Mouse (Mus musculus) heart, embryonic 13.5 days (tissue): ENCODE results near the gene Oprm1. TPM values are rescaled to one million over a fixed set of nuclear protein-coding genes. Genes with fewer than 3 reads are reported as not detected.

ENCODE experiments used
- ATAC-seq: fragments of 200-750 bp; cut with Nextera tagmentation; 2 replicates; pipeline ENCODE4 v1.8.0; 2017; ENCODE audit warnings: moderate TSS enrichment; ENCODE audit not compliant: insufficient number of reproducible peaks, low FRiP score, low TSS enrichment; ENCODE audit errors: extremely low read depth
- H3K27ac ChIP-seq: fragments of 300-500 bp; sonication (generic); replicated peaks from 2 replicates; pipeline ENCODE4 v1.5.1; 2015; ENCODE audit warnings: moderate library complexity, mild to moderate bottlenecking, inconsistent platforms
- H3K27me3 ChIP-seq: fragments of 300-500 bp; sonication (generic); replicated peaks from 2 replicates; pipeline ENCODE4 v1.6.1; 2015; ENCODE audit warnings: mild to moderate bottlenecking, inconsistent platforms
- H3K36me3 ChIP-seq: fragments of 300-500 bp; sonication (generic); 2 replicates; pipeline ENCODE4 v1.6.1; 2015; ENCODE audit warnings: mild to moderate bottlenecking, inconsistent platforms
- H3K4me1 ChIP-seq: fragments of 300-500 bp; sonication (generic); 2 replicates; pipeline ENCODE4 v1.6.1; 2015; ENCODE audit warnings: inconsistent platforms
- H3K4me2 ChIP-seq: fragments of 300-500 bp; sonication (generic); 2 replicates; pipeline ENCODE4 v1.6.1; 2015; ENCODE audit warnings: inconsistent platforms, mild to moderate bottlenecking, moderate library complexity
- H3K4me3 ChIP-seq: fragments of 300-500 bp; sonication (generic); 2 replicates; pipeline ENCODE4 v1.5.1; 2015; ENCODE audit warnings: moderate library complexity, mild to moderate bottlenecking, inconsistent platforms
- H3K9ac ChIP-seq: fragments of 300-500 bp; sonication (generic); 2 replicates; pipeline ENCODE4 v1.6.1; 2015; ENCODE audit warnings: inconsistent platforms, mild to moderate bottlenecking, moderate library complexity
- H3K9me3 ChIP-seq: fragments of 300-500 bp; sonication (generic); 2 replicates; pipeline ENCODE4 v1.6.1; 2016; ENCODE audit warnings: inconsistent platforms
- WGBS: fragments of 180-500 bp; shearing (Covaris S2); methylation state at CpG from one replicate; pipeline ENCODE4 v1.1.7; 2015; ENCODE audit warnings: mixed read lengths; 5-methylcytosine and 5-hydroxymethylcytosine counted together
- polyA plus RNA-seq: library from polyadenylated mRNA; unstranded; fragments of >200 nt; fragmentation: Nextera tagmentation; extraction: Ambion mirVana; gene quantifications from 2 replicates; pipeline ENCODE4 v1.2.1, GENCODE M21; 2015

Oprm1 gene
- polyA plus RNA-seq, 1 experiment from 2014 or later, result not detected

DNA sequence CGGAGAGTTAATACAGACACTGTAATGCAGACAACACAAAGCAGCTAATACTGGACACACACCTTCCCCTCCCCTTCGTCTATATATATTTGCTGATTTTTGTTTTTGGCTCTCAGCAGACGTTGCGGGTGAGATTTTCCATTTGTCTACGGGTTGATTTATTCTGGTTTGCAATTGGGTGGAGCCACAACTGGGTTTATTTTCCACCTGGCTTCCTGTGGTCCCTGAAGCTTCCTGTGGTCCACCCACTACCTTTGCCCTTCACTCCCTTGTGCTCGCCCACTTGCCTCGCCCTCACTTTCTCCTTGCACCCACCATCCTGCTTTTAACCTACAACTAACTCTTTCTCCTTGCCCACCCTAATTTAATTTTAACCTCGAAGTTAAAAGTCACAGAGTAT, 252.2 kb downstream of the Oprm1 start:
- no peaks in the 10 kb centered on the region for H3K9me3 ChIP-seq
- 80% methylated on average over 8 of the region's 8 CpGs for WGBS
- no peak overlapping the region for H3K4me2 ChIP-seq
- H3K4me3 ChIP-seq, result no peak overlapping the region
- no peaks in the 10 kb centered on the region for H3K36me3 ChIP-seq
- no peak for ATAC-seq
- H3K9ac ChIP-seq, result no peak overlapping the region
- H3K4me1 ChIP-seq, result no peaks in the 10 kb centered on the region
- H3K27ac ChIP-seq, result no peak overlapping the region
- H3K27me3 ChIP-seq, result no peaks in the 10 kb centered on the region

DNA sequence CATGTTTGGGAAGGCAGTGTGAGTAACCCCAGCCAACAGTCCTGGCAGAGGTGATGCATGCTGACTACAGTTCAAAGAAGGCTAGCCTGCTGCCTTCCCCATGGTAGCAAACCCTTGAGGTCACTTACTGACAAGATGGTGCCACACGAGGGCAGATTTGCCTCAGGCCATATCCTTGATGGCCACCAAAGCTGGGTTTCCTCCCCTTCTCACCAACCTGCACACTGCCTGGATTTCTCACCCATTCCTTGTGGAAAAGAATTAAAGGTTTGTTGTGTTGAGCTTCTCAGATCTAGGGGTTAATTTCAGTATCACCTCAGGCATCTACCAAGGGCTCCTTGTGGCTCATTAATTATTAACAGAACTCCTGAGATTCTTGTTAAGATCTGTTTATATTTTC, 256.9 kb downstream of the Oprm1 start:
- Histone ChIP-seq H3K9me3 (no peaks in the 10 kb centered on the region), H3K4me3 (no peak overlapping the region), H3K27ac (no peak overlapping the region), H3K36me3 (no peaks in the 10 kb centered on the region), H3K4me2 (no peak overlapping the region), H3K27me3 (no peaks in the 10 kb centered on the region), H3K9ac (no peak overlapping the region), H3K4me1 (no peaks in the 10 kb centered on the region)
- no peak for ATAC-seq
- WGBS, result 31% methylated on average over 1 of the region's 1 CpGs

DNA sequence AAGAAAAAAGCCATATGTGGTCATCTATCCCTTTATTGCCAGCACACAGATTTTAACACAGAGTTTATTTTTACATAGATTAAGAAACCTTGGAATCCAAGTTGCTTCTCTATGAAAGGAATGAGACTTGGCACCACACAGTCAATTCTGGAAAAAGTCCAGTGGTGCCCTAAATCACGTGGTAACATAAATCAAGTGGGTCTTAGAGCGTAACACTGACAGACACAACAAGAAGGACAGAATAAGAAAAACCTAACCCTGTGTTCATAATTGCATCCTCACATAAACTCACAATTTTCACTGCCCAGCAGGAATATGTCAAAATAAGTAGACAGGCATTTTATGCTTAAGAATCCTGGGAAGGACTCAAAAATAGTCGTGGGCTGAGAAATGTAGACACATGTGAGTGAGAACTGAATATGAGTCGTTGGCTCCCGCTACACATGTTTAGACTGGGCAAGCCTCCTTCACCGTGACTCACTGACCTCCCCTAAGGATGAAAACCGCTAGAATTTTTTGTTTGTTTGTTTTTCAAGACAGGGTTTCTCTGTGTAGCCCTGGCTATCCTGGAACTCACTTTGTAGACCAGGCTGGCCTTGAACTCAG, 261.6 kb downstream of the Oprm1 start:
- Histone ChIP-seq H3K36me3 (no peaks in the 10 kb centered on the region), H3K4me2 (no peak overlapping the region), H3K9ac (no peak overlapping the region), H3K4me1 (no peaks in the 10 kb centered on the region), H3K9me3 (no peaks in the 10 kb centered on the region), H3K27me3 (no peaks in the 10 kb centered on the region), H3K4me3 (no peak overlapping the region), H3K27ac (no peak overlapping the region)
- no peak for ATAC-seq
- 62% methylated on average over 7 of the region's 7 CpGs for WGBS

DNA sequence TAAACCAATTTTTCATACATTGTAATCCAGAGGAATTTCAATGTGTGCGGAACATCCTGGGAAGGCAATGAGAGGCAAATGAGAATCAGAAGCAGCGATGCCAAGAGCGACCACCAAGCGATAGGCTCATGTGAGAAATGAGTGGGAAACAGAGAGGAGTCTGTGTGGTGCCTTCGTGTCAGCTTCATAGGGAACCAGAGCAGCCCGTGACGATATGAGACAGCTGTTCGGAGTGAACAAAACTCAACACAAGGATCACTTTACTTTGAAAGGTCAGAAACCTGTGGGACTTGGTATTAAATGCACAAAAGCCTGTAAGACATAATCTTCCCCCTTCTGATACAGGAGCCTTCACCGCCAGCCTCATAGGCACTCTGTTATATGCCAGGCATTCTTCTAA, 262.2 kb downstream of the Oprm1 start:
- 75% methylated on average over 9 of the region's 9 CpGs for WGBS
- no peaks in the 10 kb centered on the region for H3K4me1 ChIP-seq
- H3K9me3 ChIP-seq, result no peaks in the 10 kb centered on the region
- no peaks in the 10 kb centered on the region for H3K27me3 ChIP-seq
- ATAC-seq, result no peak
- H3K27ac ChIP-seq, result no peak overlapping the region
- no peak overlapping the region for H3K4me2 ChIP-seq
- no peak overlapping the region for H3K9ac ChIP-seq
- no peaks in the 10 kb centered on the region for H3K36me3 ChIP-seq
- H3K4me3 ChIP-seq, result no peak overlapping the region

DNA sequence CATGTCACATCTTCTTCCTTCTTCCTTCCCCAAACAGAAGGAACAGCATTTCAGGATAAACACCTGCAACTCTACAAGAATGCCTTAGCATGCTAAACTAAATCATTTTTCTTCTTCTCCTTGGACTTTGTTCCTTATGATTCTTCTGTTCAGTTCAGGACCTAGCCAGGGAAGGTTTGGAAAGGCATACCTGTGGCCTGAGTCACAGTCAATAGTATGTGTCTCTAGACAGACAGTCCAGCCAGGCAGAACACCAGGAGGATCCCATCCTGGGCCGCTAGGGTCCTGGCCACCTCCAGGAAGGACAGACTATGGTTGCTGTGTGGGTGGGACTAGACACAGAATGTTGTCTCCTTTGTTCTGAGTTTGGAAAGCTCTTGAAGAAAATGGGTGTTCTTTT, 266.7 kb downstream of the Oprm1 start:
- Histone ChIP-seq H3K4me1 (no peaks in the 10 kb centered on the region), H3K9me3 (no peaks in the 10 kb centered on the region), H3K4me3 (no peak overlapping the region), H3K27me3 (no peaks in the 10 kb centered on the region), H3K36me3 (no peaks in the 10 kb centered on the region), H3K27ac (no peak overlapping the region), H3K9ac (no peak overlapping the region), H3K4me2 (no peak overlapping the region)
- ATAC-seq, result no peak
- 78% methylated on average over 1 of the region's 1 CpGs for WGBS

- Histone ChIP-seq H3K36me3 (no peaks in the 10 kb centered on the region), H3K4me2 (no peak overlapping the region), H3K9ac (no peak overlapping the region), H3K9me3 (no peaks in the 10 kb centered on the region), H3K4me3 (no peak overlapping the region), H3K27me3 (no peaks in the 10 kb centered on the region), H3K4me1 (0 out of 2 replicates have a peak, but pooled peaks cover 3% of the 10 kb centered on the region), H3K27ac (no peak overlapping the region)
- ATAC-seq, result no peak
- WGBS, result 76% methylated on average over 2 of the region's 2 CpGs
Observed at GRCm38 (mm10) chr10:7033459-7033858, 275.2 kb downstream of the Oprm1 start.

- 71% methylated on average over 12 of the region's 12 CpGs for WGBS
- H3K27me3 ChIP-seq, result no peaks in the 10 kb centered on the region
- H3K4me1 ChIP-seq, result 0 out of 2 replicates have a peak, but pooled peaks cover 3% of the 10 kb centered on the region
- H3K36me3 ChIP-seq, result no peaks in the 10 kb centered on the region
- H3K4me2 ChIP-seq, result no peak overlapping the region
- no peak overlapping the region for H3K4me3 ChIP-seq
- H3K9ac ChIP-seq, result no peak overlapping the region
- H3K9me3 ChIP-seq, result no peaks in the 10 kb centered on the region
- H3K27ac ChIP-seq, result no peak overlapping the region
- ATAC-seq, result no peak
Observed at GRCm38 (mm10) chr10:7035547-7035946, 277.2 kb downstream of the Oprm1 start.

DNA sequence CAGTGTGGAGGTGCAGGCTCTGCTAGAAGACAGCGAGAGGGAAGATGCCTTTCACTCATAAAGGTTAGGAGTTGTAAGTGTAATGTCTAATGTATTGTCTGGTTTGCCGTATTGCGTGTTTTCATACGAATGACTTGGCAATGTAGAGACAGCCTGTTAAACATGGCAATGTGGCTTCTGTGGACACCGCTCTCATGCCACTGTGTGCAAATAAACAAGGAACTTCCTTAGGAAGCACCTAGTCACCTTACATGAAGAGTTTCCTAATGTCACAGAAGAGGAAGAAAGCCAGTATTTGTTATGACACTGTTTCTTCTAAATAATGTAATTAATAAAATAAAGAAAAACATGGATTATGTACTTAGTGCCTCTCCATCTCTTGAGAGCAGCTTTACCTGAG, 278.9 kb downstream of the Oprm1 start:
- Histone ChIP-seq H3K4me3 (no peak overlapping the region), H3K9ac (no peak overlapping the region), H3K4me1 (0 out of 2 replicates have a peak, but pooled peaks cover 3% of the 10 kb centered on the region), H3K36me3 (no peaks in the 10 kb centered on the region), H3K4me2 (no peak overlapping the region), H3K27me3 (no peaks in the 10 kb centered on the region), H3K9me3 (no peaks in the 10 kb centered on the region), H3K27ac (no peak overlapping the region)
- no peak for ATAC-seq
- WGBS, result 86% methylated on average over 5 of the region's 5 CpGs

- Histone ChIP-seq H3K27me3 (no peaks in the 10 kb centered on the region), H3K4me2 (no peak overlapping the region), H3K27ac (no peak overlapping the region), H3K4me3 (no peak overlapping the region), H3K4me1 (no peaks in the 10 kb centered on the region), H3K9me3 (no peaks in the 10 kb centered on the region), H3K9ac (no peak overlapping the region), H3K36me3 (no peaks in the 10 kb centered on the region)
- ATAC-seq, result no peak
Observed at GRCm38 (mm10) chr10:7041032-7041431, 282.7 kb downstream of the Oprm1 start.

GRCm38 (mm10) chr10:7043896-7044295, 285.6 kb downstream of the Oprm1 start:
- no peak overlapping the region for H3K27ac ChIP-seq
- no peaks in the 10 kb centered on the region for H3K36me3 ChIP-seq
- no peaks in the 10 kb centered on the region for H3K27me3 ChIP-seq
- no peak for ATAC-seq
- peaks cover 10% of the 10 kb centered on the region for H3K4me1 ChIP-seq
- H3K9me3 ChIP-seq, result no peaks in the 10 kb centered on the region
- H3K9ac ChIP-seq, result no peak overlapping the region
- H3K4me2 ChIP-seq, result no peak overlapping the region
- no peak overlapping the region for H3K4me3 ChIP-seq
- 71% methylated on average over 5 of the region's 5 CpGs for WGBS

- no peak overlapping the region for H3K27ac ChIP-seq
- 31% methylated on average over 10 of the region's 10 CpGs for WGBS
- no peaks in the 10 kb centered on the region for H3K9me3 ChIP-seq
- peak overlapping the region; percentile 15; the same call in 1 of the 2 replicates for H3K4me2 ChIP-seq
- H3K4me1 ChIP-seq, result peaks cover 10% of the 10 kb centered on the region
- H3K9ac ChIP-seq, result no peak overlapping the region
- no peak overlapping the region for H3K4me3 ChIP-seq
- no peak for ATAC-seq
- H3K27me3 ChIP-seq, result no peaks in the 10 kb centered on the region
- no peaks in the 10 kb centered on the region for H3K36me3 ChIP-seq
Observed at GRCm38 (mm10) chr10:7047288-7047918, 289.1 kb downstream of the Oprm1 start.

DNA sequence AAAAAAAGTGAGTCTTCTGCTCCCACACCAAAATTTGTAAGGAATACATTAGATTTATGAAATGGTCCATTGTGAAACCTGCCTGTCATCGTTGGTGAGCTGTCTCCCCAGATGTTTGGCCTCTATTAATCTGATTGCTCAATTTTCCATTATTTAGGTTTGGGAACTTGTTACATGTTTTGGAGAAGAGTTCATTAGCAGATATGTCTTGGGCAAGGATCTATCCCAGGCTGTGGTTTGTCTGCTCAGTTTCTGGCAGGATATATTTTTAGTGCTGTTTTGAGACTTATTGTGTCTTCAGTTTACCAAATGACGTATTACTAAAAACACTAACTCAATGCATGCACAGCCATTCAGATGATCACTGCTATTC, 289.6 kb downstream of the Oprm1 start:
- H3K4me1 ChIP-seq, result peaks cover 11% of the 10 kb centered on the region
- H3K4me3 ChIP-seq, result no peak overlapping the region
- no peaks in the 10 kb centered on the region for H3K27me3 ChIP-seq
- H3K9me3 ChIP-seq, result no peaks in the 10 kb centered on the region
- H3K36me3 ChIP-seq, result no peaks in the 10 kb centered on the region
- ATAC-seq, result no peak
- H3K9ac ChIP-seq, result no peak overlapping the region
- WGBS, result 57% methylated on average over 2 of the region's 2 CpGs
- no peak overlapping the region for H3K4me2 ChIP-seq
- no peak overlapping the region for H3K27ac ChIP-seq
